Mouse (Mus musculus) left cerebral cortex, postnatal 14 days (tissue): ENCODE results near the gene Ppp1r12b. TPM values are rescaled to one million over a fixed set of nuclear protein-coding genes. Genes with fewer than 3 reads are reported as not detected.

Experiments used
- DNase-seq, 2 experiments: peaks; one replicate each; pipeline ENCODE4 v3.0.0; 2021 to 2022; ENCODE audit warnings: low spot score in 2 of 2, mixed read lengths in 1 of 2
- intact Hi-C: fragments of 180-260 bp; cut with DNase I; formaldehyde crosslinking; loops from one replicate; pipeline ENCODE4 v1.15.1; 2025
- total RNA-seq, 2 experiments: library from RNA; stranded (reverse); gene quantifications; 2 replicates each; pipeline ENCODE4 v1.2.3; 2021

Gene Ppp1r12b
- total RNA-seq, 2 experiments from 2014 or later: 77.8 to 81.7 TPM

GRCm38 (mm10) chr1:134817916-134818595 lies 137.7 kb downstream of the Ppp1r12b start:
- no peak for DNase-seq
- intact Hi-C loops: no loop called here

- DNase-seq: no peak
- intact Hi-C loops: no loop called here
These were observed 138.6 kb downstream of the Ppp1r12b start for GRCm38 (mm10) chr1:134817120-134817519.

- peak in 1 of 2 experiments; percentile 15 for DNase-seq
- intact Hi-C loops: no loop called here
These were observed 139.1 kb downstream of the Ppp1r12b start for GRCm38 (mm10) chr1:134816617-134817016.

- intact Hi-C loops: no loop called here
These were observed 140.0 kb downstream of the Ppp1r12b start for GRCm38 (mm10) chr1:134815748-134816147.

GRCm38 (mm10) chr1:134805471-134805870 lies 150.3 kb downstream of the Ppp1r12b start:
- intact Hi-C loops: no loop called here
- DNase-seq: no peak

More at GRCm38 (mm10) chr1:134815748-134816147, 140.0 kb downstream of the Ppp1r12b start:
- DNase-seq: no peak

- intact Hi-C loops: no loop called here
- no peak for DNase-seq
These were observed 151.4 kb downstream of the Ppp1r12b start for GRCm38 (mm10) chr1:134804373-134804772.

- peak; percentile 15 to 25 for DNase-seq
- intact Hi-C loops: no loop called here
These were observed 152.2 kb downstream of the Ppp1r12b start for GRCm38 (mm10) chr1:134803286-134804117.

GRCm38 (mm10) chr1:134801758-134802157 lies 154.0 kb downstream of the Ppp1r12b start:
- intact Hi-C loops: no loop called here
- DNase-seq: no peak

- DNase-seq: no peak
- intact Hi-C loops: no loop called here
These were observed 159.2 kb downstream of the Ppp1r12b start for GRCm38 (mm10) chr1:134796536-134796935.

GRCm38 (mm10) chr1:134796076-134796475 lies 159.7 kb downstream of the Ppp1r12b start:
- no peak for DNase-seq
- intact Hi-C loops: no loop called here

GRCm38 (mm10) chr1:134791456-134791855 lies 164.3 kb downstream of the Ppp1r12b start:
- no peak for DNase-seq
- intact Hi-C loops: no loop called here

GRCm38 (mm10) chr1:134790716-134791439 lies 164.9 kb downstream of the Ppp1r12b start:
- intact Hi-C loops: no loop called here

GRCm38 (mm10) chr1:134788096-134788495 lies 167.6 kb downstream of the Ppp1r12b start:
- intact Hi-C loops: no loop called here
- DNase-seq: no peak

More at GRCm38 (mm10) chr1:134790716-134791439, 164.9 kb downstream of the Ppp1r12b start:
- DNase-seq: no peak

- intact Hi-C loops: no loop called here
- no peak for DNase-seq
These were observed 170.8 kb downstream of the Ppp1r12b start for GRCm38 (mm10) chr1:134784911-134785310.

- intact Hi-C loops: no loop called here
- no peak for DNase-seq
These were observed 171.3 kb downstream of the Ppp1r12b start for GRCm38 (mm10) chr1:134784481-134784880.

- intact Hi-C loops: no loop called here
- DNase-seq: no peak
These were observed 171.8 kb downstream of the Ppp1r12b start for GRCm38 (mm10) chr1:134783958-134784357.

- no peak for DNase-seq
- intact Hi-C loops: no loop called here
These were observed 172.9 kb downstream of the Ppp1r12b start for GRCm38 (mm10) chr1:134782797-134783196.

GRCm38 (mm10) chr1:134777936-134778548 lies 177.7 kb downstream of the Ppp1r12b start:
- no peak for DNase-seq
- intact Hi-C loops: no loop called here

GRCm38 (mm10) chr1:134777201-134777885 lies 178.4 kb downstream of the Ppp1r12b start:
- intact Hi-C loops: no loop called here

More at GRCm38 (mm10) chr1:134777201-134777885, 178.4 kb downstream of the Ppp1r12b start:
- DNase-seq: no peak
